Mouse (Mus musculus) lung, postnatal 0 days (tissue): ENCODE results near the gene Lap3. TPM values are rescaled to one million over a fixed set of nuclear protein-coding genes. Genes with fewer than 3 reads are reported as not detected.

ENCODE experiments used
- ATAC-seq: fragments of 200-750 bp; cut with Nextera tagmentation; 2 replicates; pipeline ENCODE4 v1.8.0; 2017; ENCODE audit warnings: moderate library complexity
- DNase-seq: peaks from one replicate; pipeline ENCODE4 v3.0.0-alpha.2; 2016; ENCODE audit warnings: low spot score
- H3K27ac ChIP-seq: fragments of 300-500 bp; sonication (generic); 2 replicates; pipeline ENCODE4 v1.5.1; 2014; ENCODE audit warnings: antibody characterized with exemption, mild to moderate bottlenecking, low read length, mixed read lengths
- H3K27me3 ChIP-seq: fragments of 300-500 bp; sonication (generic); replicated peaks from 2 replicates; pipeline ENCODE4 v1.6.1; 2014; ENCODE audit warnings: low read length, mixed read lengths; ENCODE audit not compliant: insufficient read depth
- H3K36me3 ChIP-seq: fragments of 300-500 bp; sonication (generic); 2 replicates; pipeline ENCODE4 v1.6.1; 2014; ENCODE audit warnings: low read length, mixed read lengths; ENCODE audit not compliant: insufficient read depth
- H3K4me1 ChIP-seq: fragments of 300-500 bp; sonication (generic); 2 replicates; pipeline ENCODE4 v1.6.1; 2014; ENCODE audit warnings: antibody characterized with exemption, low read depth, low read length, mixed read lengths; ENCODE audit not compliant: insufficient read depth
- H3K4me2 ChIP-seq: fragments of 300-500 bp; sonication (generic); replicated peaks from 2 replicates; pipeline ENCODE4 v1.6.1; 2014; ENCODE audit warnings: low read depth, mild to moderate bottlenecking, low read length, moderate library complexity, mixed read lengths
- H3K4me3 ChIP-seq: fragments of 300-500 bp; sonication (generic); 2 replicates; pipeline ENCODE4 v1.5.1; 2014; ENCODE audit warnings: low read depth, low read length
- H3K9ac ChIP-seq: fragments of 300-500 bp; sonication (generic); replicated peaks from 2 replicates; pipeline ENCODE4 v1.6.1; 2014; ENCODE audit warnings: low read depth, mild to moderate bottlenecking
- H3K9me3 ChIP-seq: fragments of 300-500 bp; sonication (generic); 2 replicates; pipeline ENCODE4 v1.6.1; 2016; ENCODE audit warnings: low read length, mixed read lengths
- CTCF ChIP-seq: IDR thresholded peaks from 2 replicates; pipeline ENCODE4 v1.5.1; 2016; ENCODE audit warnings: antibody characterized with exemption, mild to moderate bottlenecking
- EP300 ChIP-seq: IDR thresholded peaks from 2 replicates; pipeline ENCODE4 v1.6.1; 2016; ENCODE audit warnings: antibody characterized with exemption, mild to moderate bottlenecking, control low read depth
- WGBS: fragments of 180-500 bp; shearing (Covaris S2); extraction: QIAGEN DNeasy Blood & Tissue Kit; methylation state at CpG from one replicate; pipeline ENCODE4 v1.1.7; 2014; 5-methylcytosine and 5-hydroxymethylcytosine counted together
- polyA plus RNA-seq: library from polyadenylated mRNA; unstranded; fragments of >200 nt; fragmentation: Nextera tagmentation; extraction: Ambion mirVana; gene quantifications from 2 replicates; pipeline ENCODE4 v1.2.1, GENCODE M21; 2015

Gene Lap3
- polyA plus RNA-seq, 1 experiment from 2014 or later = 48.7 TPM

DNA sequence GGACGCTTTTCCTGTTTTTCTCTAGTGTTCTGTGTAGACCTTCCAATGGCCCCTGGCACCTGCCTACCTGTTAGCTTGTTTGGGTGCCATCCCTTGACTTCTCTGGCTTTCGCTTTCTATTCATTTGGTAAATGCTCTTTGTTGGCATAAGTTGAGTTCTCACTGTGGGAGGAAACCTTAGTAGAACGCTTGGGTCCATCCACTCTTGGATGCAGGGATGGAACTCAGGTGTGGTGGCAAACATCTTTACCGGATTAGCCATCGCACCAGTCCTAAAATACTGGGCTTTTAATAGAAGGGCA lies 27.6 kb downstream of the Lap3 start:
- H3K9ac ChIP-seq = peak overlapping the region; percentile 87
- peaks cover 10% of the 10 kb centered on the region; the same call in 1 of the 2 replicates for H3K36me3 ChIP-seq
- H3K4me1 ChIP-seq = peaks cover 3% of the 10 kb centered on the region; the same call in 1 of the 2 replicates
- H3K9me3 ChIP-seq = no peaks in the 10 kb centered on the region
- TF ChIP-seq EP300 = no peak
- TF ChIP-seq CTCF = no peak
- peak overlapping the region; percentile 98 for H3K4me3 ChIP-seq
- no peaks in the 10 kb centered on the region for H3K27me3 ChIP-seq
- H3K27ac ChIP-seq = no peak overlapping the region
- 3% methylated on average over 5 of the region's 5 CpGs for WGBS
- ATAC-seq (no peak), DNase-seq (no peak)
- peak overlapping the region; percentile 78 for H3K4me2 ChIP-seq

GRCm38 (mm10) chr5:45521601-45522000 lies 28.4 kb downstream of the Lap3 start:
- ATAC-seq = no peak
- peaks cover 13% of the 10 kb centered on the region; the same call in 1 of the 2 replicates for H3K36me3 ChIP-seq
- no peak overlapping the region for H3K27ac ChIP-seq
- no peak overlapping the region for H3K9ac ChIP-seq
- H3K4me3 ChIP-seq = no peak overlapping the region
- H3K4me2 ChIP-seq = no peak overlapping the region
- no peak for DNase-seq
- H3K27me3 ChIP-seq = no peaks in the 10 kb centered on the region
- no peaks in the 10 kb centered on the region for H3K9me3 ChIP-seq
- no peak for TF ChIP-seq EP300
- TF ChIP-seq CTCF = no peak
- peaks cover 3% of the 10 kb centered on the region; the same call in 1 of the 2 replicates for H3K4me1 ChIP-seq
- WGBS = 88% methylated on average over 6 of the region's 6 CpGs

DNA sequence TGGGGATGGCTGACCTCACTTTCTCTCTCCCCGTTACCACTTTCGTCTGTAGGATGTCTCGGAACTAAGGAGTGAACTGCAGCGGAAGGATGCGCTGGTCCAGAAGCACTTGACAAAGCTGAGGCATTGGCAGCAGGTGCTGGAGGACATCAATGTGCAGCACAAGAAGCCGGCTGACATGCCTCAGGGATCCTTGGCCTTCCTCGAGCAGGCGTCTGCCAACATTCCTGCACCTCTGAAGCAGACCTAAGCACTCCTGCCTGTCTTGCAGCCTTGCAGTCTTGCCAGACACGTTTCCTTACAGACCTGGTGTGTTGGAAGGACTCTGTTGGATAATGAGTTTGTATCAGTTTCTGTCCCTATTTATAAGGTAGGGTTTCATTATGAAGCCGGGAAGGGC lies 31.9 kb downstream of the Lap3 start:
- H3K27ac ChIP-seq = no peak overlapping the region
- peaks cover 3% of the 10 kb centered on the region; the same call in 1 of the 2 replicates for H3K4me1 ChIP-seq
- no peaks in the 10 kb centered on the region for H3K27me3 ChIP-seq
- H3K4me2 ChIP-seq = no peak overlapping the region
- no peak for TF ChIP-seq EP300
- TF ChIP-seq CTCF = no peak
- H3K4me3 ChIP-seq = no peak overlapping the region
- no peak for ATAC-seq
- DNase-seq = no peak
- 93% methylated on average over 10 of the region's 10 CpGs for WGBS
- peaks cover 17% of the 10 kb centered on the region; the same call in 1 of the 2 replicates for H3K36me3 ChIP-seq
- H3K9ac ChIP-seq = no peak overlapping the region
- no peaks in the 10 kb centered on the region for H3K9me3 ChIP-seq

DNA sequence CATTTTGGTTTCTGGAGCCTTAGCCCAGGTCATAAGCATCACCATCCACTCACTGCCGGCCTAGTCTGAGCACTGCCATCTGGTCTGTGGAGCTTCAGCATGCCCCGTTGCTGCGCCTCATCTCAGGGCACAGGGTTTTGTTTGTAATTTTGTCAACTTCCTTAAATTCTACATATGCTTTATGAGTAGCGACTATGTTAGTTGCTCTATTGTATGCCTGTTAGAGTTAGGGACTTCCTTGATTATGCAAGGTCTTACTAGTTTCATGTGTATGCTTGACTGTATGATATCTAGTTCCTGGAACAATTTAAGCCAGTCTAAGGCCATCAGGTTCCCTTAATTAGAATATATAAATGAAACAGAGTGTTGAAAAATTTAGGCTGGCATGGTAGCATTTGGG lies 33.2 kb downstream of the Lap3 start:
- H3K4me3 ChIP-seq = no peak overlapping the region
- H3K4me2 ChIP-seq = no peak overlapping the region
- 88% methylated on average over 4 of the region's 4 CpGs for WGBS
- no peak overlapping the region for H3K9ac ChIP-seq
- ATAC-seq (no peak), DNase-seq (no peak)
- no peak overlapping the region for H3K27ac ChIP-seq
- H3K27me3 ChIP-seq = no peaks in the 10 kb centered on the region
- H3K4me1 ChIP-seq = peaks cover 3% of the 10 kb centered on the region; the same call in 1 of the 2 replicates
- H3K9me3 ChIP-seq = no peaks in the 10 kb centered on the region
- peaks cover 17% of the 10 kb centered on the region for H3K36me3 ChIP-seq
- no peak for TF ChIP-seq CTCF
- TF ChIP-seq EP300 = no peak

DNA sequence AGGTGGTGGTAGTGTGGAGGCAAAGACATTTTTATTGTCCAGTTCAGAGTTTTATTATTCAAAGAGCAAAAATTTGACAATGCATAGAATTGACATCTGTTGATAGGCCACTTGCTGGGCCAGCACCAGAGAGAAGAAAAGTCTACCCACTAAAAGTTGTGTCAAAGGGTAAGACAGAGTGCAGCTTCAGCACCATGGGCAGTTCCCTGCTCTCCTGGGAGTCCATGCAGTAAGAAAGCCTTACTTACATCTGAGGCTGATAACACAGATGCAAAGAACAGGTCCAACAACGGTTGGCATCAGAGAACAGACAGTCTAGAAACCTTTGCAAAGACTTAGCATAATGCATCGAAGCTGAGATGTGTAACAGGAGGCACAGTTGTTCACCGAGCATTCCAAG lies 36.5 kb downstream of the Lap3 start:
- WGBS = 81% methylated on average over 3 of the region's 3 CpGs
- H3K4me3 ChIP-seq = no peak overlapping the region
- TF ChIP-seq CTCF (no peak), EP300 (no peak)

GRCm38 (mm10) chr5:45534319-45535098 lies 41.3 kb downstream of the Lap3 start:
- H3K27me3 ChIP-seq = no peaks in the 10 kb centered on the region
- no peaks in the 10 kb centered on the region for H3K4me1 ChIP-seq
- WGBS = 8% methylated on average over 15 of the region's 17 CpGs
- peaks cover 4% of the 10 kb centered on the region; the same call in 1 of the 2 replicates for H3K36me3 ChIP-seq
- no peak overlapping the region for H3K4me3 ChIP-seq
- H3K4me2 ChIP-seq = no peak overlapping the region
- 0 out of 2 replicates have a peak overlapping the region, but pooled peaks have one; percentile 8 for H3K9ac ChIP-seq
- TF ChIP-seq CTCF (peak; percentile 67), EP300 (no peak)
- H3K9me3 ChIP-seq = no peaks in the 10 kb centered on the region
- ATAC-seq (peak; percentile 67), DNase-seq (peak; percentile 32)
- no peak overlapping the region for H3K27ac ChIP-seq

More for the DNA sequence above, 36.5 kb downstream of the Lap3 start:
- peak; percentile 16 for DNase-seq
- H3K9ac ChIP-seq = no peak overlapping the region
- no peak overlapping the region for H3K4me2 ChIP-seq
- H3K9me3 ChIP-seq = no peaks in the 10 kb centered on the region
- H3K36me3 ChIP-seq = peaks cover 17% of the 10 kb centered on the region
- H3K27ac ChIP-seq = no peak overlapping the region
- no peaks in the 10 kb centered on the region for H3K4me1 ChIP-seq
- ATAC-seq = no peak
- H3K27me3 ChIP-seq = no peaks in the 10 kb centered on the region
